Mouse (Mus musculus): Measurements from ENCODE around the gene Fancc. TPM values are rescaled to one million over a fixed set of nuclear protein-coding genes. Genes with fewer than 3 reads are reported as not detected.
A peak's percentile ranks its signal among the peaks of the same experiment; 100 is the strongest.

The Fancc gene
- polyA plus RNA-seq, 1 experiment from 2014 or later = 24.0 TPM

DNA sequence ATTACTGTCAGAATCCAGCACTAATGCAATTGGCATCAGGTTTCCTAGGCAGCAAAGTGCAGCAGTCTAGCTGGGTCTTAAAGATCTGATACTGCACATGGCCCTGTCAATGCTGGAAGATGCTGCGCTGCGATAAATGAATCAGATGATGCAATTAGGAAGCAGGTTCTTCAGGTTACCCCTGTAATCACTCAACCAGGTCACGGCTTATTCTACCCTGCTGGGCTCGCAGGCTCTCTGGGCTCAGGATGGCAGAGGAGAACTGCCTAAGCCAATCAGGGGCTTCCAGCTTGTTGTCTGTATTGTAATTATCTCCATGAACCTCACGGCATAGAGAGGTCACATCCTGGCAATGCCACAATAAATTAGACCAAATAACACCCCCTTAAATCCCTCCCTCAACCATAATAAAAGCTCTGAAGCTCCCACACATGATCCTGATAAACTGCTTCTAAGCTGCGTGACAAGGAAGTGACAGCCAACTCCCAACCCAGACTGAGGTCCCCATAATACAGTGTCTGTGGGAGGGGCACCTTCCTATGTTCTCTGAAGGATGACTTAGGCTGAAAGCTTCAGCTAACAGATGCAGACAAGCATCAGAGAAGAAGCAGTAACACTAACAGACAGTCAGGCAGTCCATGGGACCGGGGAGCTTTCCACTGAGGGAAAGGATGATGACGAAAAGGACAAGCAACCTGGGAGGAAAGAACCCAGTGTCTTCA, 159.7 kb downstream of the Fancc start:
- no peak overlapping the region for H3K27ac ChIP-seq
- WGBS = 55% methylated on average over 8 of the region's 8 CpGs
- H3K4me2 ChIP-seq (replicated peaks) = no peak overlapping the region
- H3K9me3 ChIP-seq = no peaks in the 10 kb centered on the region
- no peaks in the 10 kb centered on the region for H3K27me3 ChIP-seq (replicated peaks)
- H3K4me3 ChIP-seq = no peak overlapping the region
- H3K4me1 ChIP-seq = peaks cover 11% of the 10 kb centered on the region
- no peak overlapping the region for H3K9ac ChIP-seq
- H3K36me3 ChIP-seq = no peaks in the 10 kb centered on the region
- ATAC-seq (ENCODE audit: low FRiP score, low read depth) = peak; percentile 35; the same call in 1 of the 2 replicates

DNA sequence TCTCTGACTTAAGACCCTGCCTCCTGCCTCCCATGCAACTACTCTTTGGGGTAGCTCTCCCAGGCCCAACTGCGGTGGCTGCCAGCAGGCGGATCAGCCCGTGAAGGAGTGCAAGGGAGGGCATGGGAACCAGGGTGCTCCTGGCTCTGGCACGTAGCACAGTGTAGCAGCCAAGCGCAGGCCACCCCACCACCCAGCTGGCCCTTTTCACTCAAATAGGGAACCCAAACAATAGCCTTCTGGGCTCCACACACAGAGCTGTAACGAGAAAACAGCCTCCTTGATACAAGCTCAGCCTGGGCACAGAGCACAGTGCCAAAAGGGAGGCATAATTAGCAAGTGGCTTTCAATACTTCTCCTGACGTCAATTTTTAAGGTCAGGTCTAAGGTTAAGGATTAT, 160.7 kb downstream of the Fancc start:
- H3K9ac ChIP-seq = no peak overlapping the region; the same call in 1 of the 2 replicates
- H3K9me3 ChIP-seq = no peaks in the 10 kb centered on the region
- no peak overlapping the region for H3K4me3 ChIP-seq
- H3K36me3 ChIP-seq = no peaks in the 10 kb centered on the region
- no peak overlapping the region for H3K4me2 ChIP-seq (replicated peaks)
- WGBS = 42% methylated on average over 7 of the region's 7 CpGs
- 0 out of 2 replicates have a peak overlapping the region, but pooled peaks have one; percentile 13 for H3K27ac ChIP-seq
- H3K4me1 ChIP-seq = peaks cover 11% of the 10 kb centered on the region
- peak; percentile 75 for ATAC-seq (ENCODE audit: low FRiP score, low read depth)
- no peaks in the 10 kb centered on the region for H3K27me3 ChIP-seq (replicated peaks)

DNA sequence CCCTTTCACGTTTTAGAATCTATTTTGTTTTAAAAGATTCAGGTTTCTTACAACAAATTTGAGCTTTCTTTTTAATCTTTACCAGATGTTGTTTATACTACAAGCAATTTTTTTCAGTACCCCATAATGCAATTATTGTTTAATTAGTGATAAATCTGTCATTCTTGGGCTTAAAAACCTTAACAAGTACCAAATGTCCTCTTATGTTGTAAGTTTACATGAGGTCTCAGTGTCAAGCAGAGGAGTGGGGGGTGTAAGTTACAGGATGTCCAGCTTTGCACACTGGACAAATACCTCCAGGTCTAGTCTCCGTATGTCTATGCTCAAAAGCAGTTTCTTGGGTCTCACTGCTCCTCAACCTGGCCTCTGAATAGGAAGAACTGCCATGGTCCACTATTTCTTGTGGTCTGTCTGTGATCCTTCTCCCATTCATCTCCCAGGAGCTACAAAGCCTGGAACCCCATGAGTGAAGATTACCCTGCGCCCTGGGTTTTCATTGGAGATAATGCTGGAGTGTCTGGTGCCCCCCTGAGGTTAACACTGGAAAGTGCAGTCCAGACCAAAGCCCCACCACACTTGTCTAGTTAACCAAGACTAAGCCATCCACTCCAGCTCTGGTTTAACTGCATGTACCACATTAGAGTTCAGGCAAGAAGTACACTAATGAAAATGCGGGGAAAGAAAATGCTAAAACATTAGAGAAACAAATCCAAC, 161.5 kb downstream of the Fancc start:
- no peak overlapping the region for H3K4me3 ChIP-seq
- no peaks in the 10 kb centered on the region for H3K27me3 ChIP-seq (replicated peaks)
- no peak overlapping the region for H3K27ac ChIP-seq
- H3K9ac ChIP-seq = no peak overlapping the region
- WGBS = 69% methylated on average over 4 of the region's 4 CpGs
- no peaks in the 10 kb centered on the region for H3K36me3 ChIP-seq
- no peaks in the 10 kb centered on the region for H3K9me3 ChIP-seq
- no peak for ATAC-seq (ENCODE audit: low FRiP score, low read depth)
- H3K4me1 ChIP-seq = peaks cover 13% of the 10 kb centered on the region
- H3K4me2 ChIP-seq (replicated peaks) = no peak overlapping the region

DNA sequence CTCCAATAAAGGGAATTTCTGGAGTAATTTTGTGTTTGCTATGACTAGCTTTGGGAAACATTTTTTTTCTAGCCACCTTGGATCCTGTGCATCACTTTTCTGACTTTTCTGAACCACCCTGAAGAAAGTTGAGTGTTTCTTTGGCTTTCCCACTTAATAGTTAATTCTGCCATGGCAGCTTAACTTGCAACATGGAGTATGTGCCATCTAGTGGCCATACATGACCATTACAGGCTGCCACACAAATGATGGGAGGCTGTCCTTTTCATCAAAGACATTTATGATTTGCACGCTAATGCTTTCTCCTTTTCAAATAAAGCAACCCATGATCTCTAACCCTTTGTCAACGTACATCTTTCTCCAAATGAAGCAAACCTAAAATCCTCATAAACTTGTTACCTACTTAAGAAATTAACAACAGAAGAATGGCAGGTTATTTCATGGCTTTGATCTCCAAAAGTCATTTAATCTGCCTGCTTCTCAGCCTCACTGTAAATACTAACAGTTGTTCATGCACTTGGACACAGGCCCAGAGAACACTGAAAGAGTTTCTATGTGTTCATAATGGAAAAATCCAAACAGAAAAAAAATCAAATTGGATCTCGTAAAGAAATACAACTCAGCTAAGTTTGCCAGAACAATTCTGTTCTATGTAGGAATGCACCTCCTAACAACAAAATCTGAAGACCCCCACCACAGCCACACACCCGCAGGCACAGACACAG, 164.3 kb downstream of the Fancc start:
- Histone ChIP-seq H3K27ac (no peak overlapping the region), H3K4me3 (no peak overlapping the region), H3K9ac (no peak overlapping the region), H3K9me3 (no peaks in the 10 kb centered on the region), H3K4me1 (peaks cover 21% of the 10 kb centered on the region), H3K4me2 (replicated peaks) (no peak overlapping the region), H3K36me3 (no peaks in the 10 kb centered on the region), H3K27me3 (replicated peaks) (0 out of 2 replicates have a peak, but pooled peaks cover 2% of the 10 kb centered on the region)
- ATAC-seq (ENCODE audit: low FRiP score, low read depth) = no peak
- 46% methylated on average over 4 of the region's 4 CpGs for WGBS

DNA sequence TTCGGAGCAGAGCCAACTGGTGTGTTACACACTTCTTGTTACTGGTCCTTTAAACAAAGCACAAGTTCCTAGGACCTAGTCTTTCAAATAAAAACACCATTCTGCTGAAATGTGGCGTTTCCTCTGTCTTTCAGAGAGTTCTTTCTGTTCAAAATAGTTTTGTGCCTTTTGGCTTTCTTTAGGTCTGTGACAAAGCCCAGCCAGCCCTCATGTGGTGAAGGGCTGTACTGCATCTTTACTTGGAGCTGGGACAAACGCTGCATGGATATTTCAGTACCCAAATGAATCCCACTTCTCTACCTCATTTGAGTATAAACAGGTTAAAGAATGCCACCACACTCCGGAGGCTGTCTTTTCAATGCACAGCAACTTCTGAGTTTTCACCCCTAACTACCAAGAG, 165.7 kb downstream of the Fancc start:
- Histone ChIP-seq H3K4me2 (replicated peaks) (no peak overlapping the region), H3K4me1 (peaks cover 13% of the 10 kb centered on the region; the same call in 1 of the 2 replicates), H3K4me3 (no peak overlapping the region), H3K9ac (no peak overlapping the region), H3K36me3 (no peaks in the 10 kb centered on the region), H3K27me3 (replicated peaks) (0 out of 2 replicates have a peak, but pooled peaks cover 2% of the 10 kb centered on the region), H3K27ac (no peak overlapping the region), H3K9me3 (no peaks in the 10 kb centered on the region)
- ATAC-seq (ENCODE audit: low FRiP score, low read depth) = no peak
- WGBS = 45% methylated on average over 4 of the region's 4 CpGs

DNA sequence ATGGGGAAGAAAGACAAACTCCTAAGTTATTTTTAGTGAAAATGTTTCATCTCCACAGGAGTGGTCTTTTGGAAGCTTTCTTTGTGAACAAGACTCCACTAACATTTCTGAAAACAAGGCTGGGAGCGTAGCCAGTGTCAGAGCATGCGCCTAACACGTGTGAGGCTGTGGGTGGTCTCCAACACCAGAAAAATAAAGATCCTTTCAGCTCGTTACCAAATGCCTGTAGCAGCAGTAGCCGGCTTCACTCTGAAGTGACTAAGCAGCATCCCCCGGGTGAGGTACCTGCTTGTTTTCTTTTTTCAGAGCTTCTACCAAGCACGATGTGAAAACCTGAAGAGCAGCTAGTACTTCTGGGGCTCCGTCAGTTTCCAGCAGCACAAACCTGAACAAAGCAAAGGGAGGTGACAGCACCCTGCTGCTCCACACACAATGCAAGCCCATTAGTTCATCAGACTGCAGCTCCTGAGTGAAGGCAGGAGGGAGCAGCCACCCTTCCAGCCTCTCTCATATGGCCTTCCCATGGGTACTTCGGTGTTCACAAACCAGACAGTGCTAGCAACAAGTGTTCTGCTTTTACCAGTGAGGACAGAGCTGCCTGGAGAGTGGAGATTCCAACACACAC, 166.7 kb downstream of the Fancc start:
- H3K4me1 ChIP-seq = 0 out of 2 replicates have a peak, but pooled peaks cover 10% of the 10 kb centered on the region
- WGBS = 13% methylated on average over 9 of the region's 9 CpGs
- 0 out of 2 replicates have a peak, but pooled peaks cover 2% of the 10 kb centered on the region for H3K27me3 ChIP-seq (replicated peaks)
- H3K36me3 ChIP-seq = no peaks in the 10 kb centered on the region
- H3K4me2 ChIP-seq (replicated peaks) = no peak overlapping the region
- H3K27ac ChIP-seq = no peak overlapping the region
- H3K9ac ChIP-seq = no peak overlapping the region
- no peaks in the 10 kb centered on the region for H3K9me3 ChIP-seq
- 0 out of 2 replicates have a peak, but pooled peaks have one; percentile 15 for ATAC-seq (ENCODE audit: low FRiP score, low read depth)
- no peak overlapping the region for H3K4me3 ChIP-seq

DNA sequence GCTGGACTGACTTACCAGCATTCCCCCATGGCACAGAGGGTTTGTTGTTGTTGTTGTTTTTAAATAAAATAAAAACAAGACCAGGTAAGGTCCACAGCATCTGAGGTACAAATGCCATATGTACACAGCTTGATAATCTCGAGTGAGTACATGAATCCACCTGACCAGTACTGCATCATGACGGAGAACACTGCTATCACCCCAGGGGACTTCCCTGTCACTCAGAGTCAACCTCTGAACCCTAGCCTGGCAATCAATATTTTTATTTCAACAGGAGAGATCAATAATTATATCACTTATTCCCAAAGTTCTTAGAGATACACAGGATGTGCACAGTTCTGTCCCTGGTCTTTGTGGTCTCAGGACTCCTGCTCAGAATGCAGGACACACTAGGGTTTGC, 171.1 kb downstream of the Fancc start:
- ATAC-seq (ENCODE audit: low FRiP score, low read depth) = no peak
- H3K36me3 ChIP-seq = no peaks in the 10 kb centered on the region
- 0 out of 2 replicates have a peak, but pooled peaks cover 10% of the 10 kb centered on the region for H3K4me1 ChIP-seq
- H3K4me2 ChIP-seq (replicated peaks) = no peak overlapping the region
- H3K9ac ChIP-seq = no peak overlapping the region
- no peak overlapping the region for H3K27ac ChIP-seq
- H3K27me3 ChIP-seq (replicated peaks) = 0 out of 2 replicates have a peak, but pooled peaks cover 2% of the 10 kb centered on the region
- no peak overlapping the region for H3K4me3 ChIP-seq
- 90% methylated on average over 2 of the region's 2 CpGs for WGBS
- H3K9me3 ChIP-seq = no peaks in the 10 kb centered on the region

DNA sequence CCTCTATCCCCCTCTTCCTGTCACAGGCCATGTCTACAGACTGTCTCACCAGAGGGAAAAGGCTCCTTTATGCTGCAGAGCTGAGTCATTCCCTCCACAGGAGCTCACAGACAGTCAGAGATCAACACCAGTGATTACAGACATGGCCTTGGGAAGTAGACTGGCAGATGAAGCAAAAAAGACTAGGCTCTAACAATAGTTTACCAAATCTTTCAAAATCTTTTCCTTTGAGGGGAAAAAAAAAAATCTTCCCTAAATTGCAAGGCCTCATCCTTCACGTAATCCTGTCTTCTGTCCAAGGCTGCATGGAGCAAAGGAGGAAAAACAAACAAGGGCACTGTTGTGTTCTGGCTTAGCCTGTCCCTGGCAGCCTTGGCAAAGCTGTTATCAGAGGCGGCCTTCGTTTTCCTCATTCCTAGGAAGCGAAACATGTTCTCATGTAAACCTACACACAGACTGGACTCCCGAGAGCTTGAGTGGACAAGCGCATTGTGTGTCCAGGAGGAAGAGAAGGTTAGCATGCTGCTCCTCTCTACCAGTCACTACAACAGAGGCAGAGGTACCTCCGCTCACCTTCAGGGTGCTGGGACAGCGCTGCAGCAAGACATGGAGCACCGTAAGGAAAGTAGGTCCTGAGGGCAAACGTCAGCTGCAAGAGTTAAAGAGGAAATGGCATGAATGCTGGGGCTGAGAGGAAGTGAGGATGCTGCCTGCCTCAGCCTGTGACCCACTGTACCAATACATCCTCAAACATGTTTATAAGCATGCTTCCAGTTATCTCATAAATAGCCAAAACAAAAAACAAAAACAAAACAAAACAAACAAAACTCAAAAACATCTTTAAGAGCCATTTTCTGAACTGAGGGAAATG, 171.9 kb downstream of the Fancc start:
- WGBS = 79% methylated on average over 10 of the region's 10 CpGs
- Histone ChIP-seq H3K27ac (no peak overlapping the region), H3K4me3 (no peak overlapping the region), H3K4me2 (replicated peaks) (no peak overlapping the region), H3K4me1 (0 out of 2 replicates have a peak, but pooled peaks cover 5% of the 10 kb centered on the region), H3K27me3 (replicated peaks) (0 out of 2 replicates have a peak, but pooled peaks cover 2% of the 10 kb centered on the region), H3K9me3 (no peaks in the 10 kb centered on the region), H3K36me3 (no peaks in the 10 kb centered on the region), H3K9ac (no peak overlapping the region)
- ATAC-seq (ENCODE audit: low FRiP score, low read depth) = no peak

DNA sequence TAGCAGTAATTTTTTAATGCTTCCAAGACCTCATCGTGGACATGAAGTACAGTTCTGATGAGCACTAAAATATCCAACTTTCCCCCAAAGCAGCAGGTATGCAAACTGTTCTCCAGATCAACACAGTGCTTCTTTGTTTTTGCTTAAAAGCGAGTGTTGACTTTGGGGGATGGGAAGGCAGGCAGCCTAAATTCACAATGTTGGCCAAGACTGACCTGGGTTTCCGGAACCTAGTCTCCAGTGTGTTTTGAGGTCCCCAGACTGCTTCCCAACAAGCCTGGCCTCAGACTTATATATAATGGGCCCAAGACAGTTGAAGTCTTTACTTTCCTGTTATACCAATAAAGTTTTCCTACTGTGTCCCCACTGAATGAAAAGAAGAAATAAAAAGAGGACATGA, 172.8 kb downstream of the Fancc start:
- H3K4me2 ChIP-seq (replicated peaks) = no peak overlapping the region
- ATAC-seq (ENCODE audit: low FRiP score, low read depth) = no peak
- H3K9me3 ChIP-seq = no peaks in the 10 kb centered on the region
- H3K36me3 ChIP-seq = no peaks in the 10 kb centered on the region
- H3K27me3 ChIP-seq (replicated peaks) = 0 out of 2 replicates have a peak, but pooled peaks cover 2% of the 10 kb centered on the region
- 60% methylated on average over 3 of the region's 3 CpGs for WGBS
- no peak overlapping the region for H3K9ac ChIP-seq
- no peak overlapping the region for H3K4me3 ChIP-seq
- no peak overlapping the region for H3K27ac ChIP-seq
- H3K4me1 ChIP-seq = no peaks in the 10 kb centered on the region

DNA sequence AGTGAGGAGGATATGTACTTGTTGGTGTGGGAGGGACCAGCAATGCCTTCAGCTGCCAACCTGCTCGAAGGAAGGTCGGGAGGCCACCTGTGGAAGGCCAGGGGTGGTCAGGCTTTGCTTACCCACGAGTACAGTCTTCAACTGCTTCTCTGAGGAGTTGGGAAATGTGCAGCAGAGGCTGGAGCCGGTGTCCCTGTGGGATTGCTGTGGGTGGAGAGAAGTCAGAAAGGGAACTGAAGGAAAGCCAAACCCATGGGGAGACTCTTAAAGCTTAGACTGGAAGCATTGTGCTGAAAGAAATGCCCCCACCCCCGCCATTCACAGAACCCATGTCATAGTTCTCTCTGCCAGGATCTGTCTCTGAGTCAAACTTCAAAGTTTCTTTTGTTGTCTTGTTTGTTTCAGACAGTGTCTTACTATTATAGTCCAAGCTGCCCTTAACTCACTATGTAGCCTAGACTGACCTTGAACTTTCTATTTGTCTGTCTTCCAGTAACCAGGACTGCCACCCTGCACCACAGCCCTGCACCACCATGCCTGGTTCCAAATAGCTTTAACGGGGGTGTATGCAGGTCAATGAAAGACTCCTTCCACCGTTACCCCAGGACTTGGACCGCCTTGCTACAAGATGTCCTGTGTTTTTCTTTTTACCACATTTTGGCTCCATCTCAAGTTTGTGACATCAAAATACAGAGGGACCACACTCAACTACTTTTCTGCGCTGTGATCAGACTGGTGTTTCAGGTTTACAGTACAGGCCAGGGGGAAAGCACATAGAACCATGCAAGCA, 173.6 kb downstream of the Fancc start:
- no peak overlapping the region for H3K27ac ChIP-seq
- no peaks in the 10 kb centered on the region for H3K9me3 ChIP-seq
- 80% methylated on average over 9 of the region's 9 CpGs for WGBS
- no peaks in the 10 kb centered on the region for H3K4me1 ChIP-seq
- H3K36me3 ChIP-seq = no peaks in the 10 kb centered on the region
- no peak overlapping the region for H3K4me3 ChIP-seq
- no peak overlapping the region for H3K9ac ChIP-seq
- no peak overlapping the region for H3K4me2 ChIP-seq (replicated peaks)
- 0 out of 2 replicates have a peak, but pooled peaks cover 2% of the 10 kb centered on the region for H3K27me3 ChIP-seq (replicated peaks)
- ATAC-seq (ENCODE audit: low FRiP score, low read depth) = no peak

Data from neural tube, embryonic 12.5 days (tissue).